Mouse (Mus musculus) neural tube, embryonic 12.5 days (tissue): ENCODE results near the gene Nr2e1. TPM values are rescaled to one million over a fixed set of nuclear protein-coding genes. Genes with fewer than 3 reads are reported as not detected.

Source experiments
- ATAC-seq: fragments of 200-750 bp; cut with Nextera tagmentation; 2 replicates; pipeline ENCODE4 v1.8.0; 2017; ENCODE audit warnings: low read depth, mild to moderate bottlenecking, moderate TSS enrichment, moderate library complexity; ENCODE audit not compliant: low FRiP score
- H3K27ac ChIP-seq: fragments of 300-500 bp; sonication (generic); 2 replicates; pipeline ENCODE4 v1.5.1; 2016
- H3K27me3 ChIP-seq: fragments of 300-500 bp; sonication (generic); replicated peaks from 2 replicates; pipeline ENCODE4 v1.6.1; 2016; ENCODE audit warnings: mild to moderate bottlenecking
- H3K36me3 ChIP-seq: fragments of 300-500 bp; sonication (generic); 2 replicates; pipeline ENCODE4 v1.6.1; 2016; ENCODE audit warnings: mild to moderate bottlenecking
- H3K4me1 ChIP-seq: fragments of 300-500 bp; sonication (generic); 2 replicates; pipeline ENCODE4 v1.6.1; 2016
- H3K4me2 ChIP-seq: fragments of 300-500 bp; sonication (generic); replicated peaks from 2 replicates; pipeline ENCODE4 v1.6.1; 2016; ENCODE audit warnings: mild to moderate bottlenecking
- H3K4me3 ChIP-seq: fragments of 300-500 bp; sonication (generic); 2 replicates; pipeline ENCODE4 v1.5.1; 2016
- H3K9ac ChIP-seq: fragments of 300-500 bp; sonication (generic); 2 replicates; pipeline ENCODE4 v1.6.1; 2016; ENCODE audit warnings: mild to moderate bottlenecking
- H3K9me3 ChIP-seq: fragments of 300-500 bp; sonication (generic); 2 replicates; pipeline ENCODE4 v1.6.1; 2016; ENCODE audit warnings: mild to moderate bottlenecking
- WGBS: fragments of 180-500 bp; shearing (Covaris S2); methylation state at CpG from one replicate; pipeline ENCODE4 v1.1.7; 2016; 5-methylcytosine and 5-hydroxymethylcytosine counted together
- polyA plus RNA-seq: library from polyadenylated mRNA; unstranded; fragments of >200 nt; fragmentation: Nextera tagmentation; extraction: Ambion mirVana; gene quantifications from 2 replicates; pipeline ENCODE4 v1.2.1, GENCODE M21; 2016

Nr2e1 gene
- not detected in 2 replicates for polyA plus RNA-seq

DNA sequence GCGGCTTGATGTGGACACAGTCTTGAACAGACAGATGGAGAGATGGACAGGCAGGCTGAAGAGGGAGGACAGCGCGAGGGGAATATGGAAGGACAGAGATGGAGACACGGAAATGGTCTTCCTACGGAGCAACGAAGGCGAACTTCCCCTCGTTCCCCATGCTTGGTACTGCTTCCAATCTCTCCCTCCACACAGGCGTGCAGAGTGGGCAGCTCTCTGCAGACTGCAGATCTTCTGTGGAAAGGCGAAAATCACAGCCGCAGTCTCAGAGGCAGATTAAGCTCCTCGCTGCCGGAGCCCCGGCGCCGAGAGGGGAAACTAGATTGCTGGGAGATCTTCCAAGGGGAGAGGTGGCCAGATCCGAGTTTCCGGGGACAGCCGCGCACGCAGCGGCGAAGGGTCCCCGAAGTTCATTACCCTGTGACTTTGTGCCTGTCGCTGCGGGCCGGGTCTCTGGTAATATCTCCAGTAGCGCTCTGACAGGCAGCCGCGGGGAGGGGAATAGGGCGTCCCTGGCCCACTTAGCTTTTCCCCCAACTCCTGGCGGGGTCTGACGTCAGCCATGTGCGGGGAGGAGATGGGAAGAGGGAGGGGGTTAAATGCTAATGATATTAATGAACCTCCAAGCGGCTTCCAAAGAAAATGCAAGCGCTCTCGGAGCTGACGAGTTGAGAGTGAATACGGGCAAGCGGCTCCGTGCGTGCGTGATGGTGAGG is at the start of gene Nr2e1, which contains the start of gene Ostm1:
TSS of gene Nr2e1 (minus strand) at position 476 of the 716 bp plus-strand sequence.
TSS of gene Ostm1 (plus strand) at position 666 of the 716 bp plus-strand sequence.
- no peak for ATAC-seq
- Histone ChIP-seq H3K4me1 (peaks cover 17% of the 10 kb centered on the region), H3K27ac (no peak within 1 kb of the TSS), H3K9me3 (no peaks in the 10 kb centered on the region), H3K9ac (no peak within 1 kb of the TSS), H3K4me3 (0 out of 2 replicates have a peak within 1 kb of the TSS, but pooled peaks have one; percentile 9), H3K4me2 (peak within 1 kb of the TSS; percentile 40), H3K27me3 (peaks cover 98% of the 10 kb centered on the region), H3K36me3 (no peaks in the 10 kb centered on the region)
- WGBS: under 1% methylated on average over 43 of the region's 43 CpGs

DNA sequence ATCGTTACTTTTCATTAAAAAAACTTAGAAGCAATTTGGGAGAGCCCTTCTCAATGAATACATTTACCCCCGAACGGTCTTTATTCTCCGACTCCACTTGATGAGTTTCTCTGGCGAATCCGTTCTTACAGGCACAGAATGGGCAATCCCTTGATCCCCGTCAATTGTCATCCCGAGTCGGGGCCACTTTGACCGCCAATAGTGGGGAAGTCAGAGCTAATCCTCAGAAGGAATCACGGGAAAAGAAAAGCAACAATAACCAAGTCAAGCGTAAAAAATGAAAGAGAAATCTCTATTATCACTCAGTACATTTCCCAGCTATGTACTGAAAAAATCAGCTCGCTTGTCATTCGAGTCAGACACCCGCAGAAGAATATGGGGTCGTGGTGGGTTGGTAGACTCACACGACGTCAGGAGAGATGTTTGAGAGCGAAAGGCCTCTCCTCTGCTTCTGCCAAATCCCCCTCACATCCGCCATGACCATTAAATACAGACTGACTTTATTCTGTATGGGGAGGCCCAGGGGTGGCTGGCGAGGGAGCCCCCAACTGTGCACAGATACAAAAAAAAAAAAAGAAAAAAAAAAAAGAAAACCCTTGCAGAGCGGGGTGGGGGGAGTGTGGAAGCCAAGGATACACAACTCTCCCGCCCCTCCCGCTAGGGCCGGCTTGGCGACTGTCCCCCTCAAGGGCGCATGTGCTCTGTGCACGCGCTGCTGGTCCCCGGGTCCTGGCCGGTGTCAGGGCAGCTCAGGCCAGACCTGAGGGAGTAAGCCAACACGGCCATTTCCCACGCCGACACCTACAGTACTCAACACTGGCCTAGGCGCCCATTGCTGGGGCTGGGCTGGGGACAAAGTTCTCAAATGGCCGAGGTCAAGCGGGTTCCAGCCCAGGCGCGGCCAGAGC is 49.3 kb upstream of the Nr2e1 start:
- no peak for ATAC-seq
- Histone ChIP-seq H3K4me1 (peaks cover 34% of the 10 kb centered on the region), H3K36me3 (no peaks in the 10 kb centered on the region), H3K27me3 (peaks cover 91% of the 10 kb centered on the region), H3K9me3 (no peaks in the 10 kb centered on the region), H3K27ac (no peak overlapping the region), H3K4me2 (peak overlapping the region; percentile 54), H3K4me3 (peak overlapping the region; percentile 23; the same call in 1 of the 2 replicates), H3K9ac (no peak overlapping the region)
- under 1% methylated on average over 39 of the region's 39 CpGs for WGBS

DNA sequence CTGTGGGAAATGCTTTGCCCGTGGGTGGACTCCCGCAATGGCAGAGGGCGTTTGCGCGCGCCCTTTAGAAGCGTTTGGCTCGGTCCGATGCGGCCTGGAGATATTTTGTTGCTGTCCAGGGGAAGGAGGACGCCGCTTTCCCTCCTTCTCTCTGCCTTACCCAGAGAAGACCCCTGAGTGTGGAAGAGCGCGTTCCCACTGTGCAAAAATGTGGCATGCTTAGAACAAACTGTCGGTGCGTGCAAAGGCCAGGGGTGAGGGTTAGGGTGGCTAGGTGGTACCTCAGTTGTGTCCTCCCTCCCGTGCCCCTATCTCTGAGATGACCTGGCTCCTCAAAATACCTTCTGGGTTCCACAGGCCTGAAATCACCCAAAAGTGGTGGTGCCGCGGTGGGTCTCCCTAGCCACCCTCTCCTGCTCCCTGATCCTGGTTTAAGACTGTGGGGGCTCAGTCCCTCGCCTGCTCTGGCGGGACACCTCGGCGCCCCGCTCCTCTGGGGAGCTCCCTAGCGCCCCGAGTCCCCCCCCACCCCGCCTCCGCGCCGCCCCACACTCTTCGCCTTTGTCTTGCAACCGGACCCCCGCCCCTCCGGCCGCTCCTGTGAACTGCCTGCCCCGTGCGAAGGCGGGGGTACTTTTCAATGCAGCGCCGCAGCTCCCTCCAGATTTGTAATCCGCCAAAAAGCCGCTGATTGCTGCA is 48.5 kb upstream of the Nr2e1 start:
- ATAC-seq: no peak
- peak overlapping the region; percentile 54 for H3K4me2 ChIP-seq
- H3K36me3 ChIP-seq: no peaks in the 10 kb centered on the region
- no peak overlapping the region for H3K9ac ChIP-seq
- 1% methylated on average over 42 of the region's 42 CpGs for WGBS
- no peaks in the 10 kb centered on the region for H3K9me3 ChIP-seq
- H3K4me3 ChIP-seq: peak overlapping the region; percentile 23
- peaks cover 92% of the 10 kb centered on the region for H3K27me3 ChIP-seq
- peaks cover 34% of the 10 kb centered on the region for H3K4me1 ChIP-seq
- no peak overlapping the region for H3K27ac ChIP-seq

- peak; percentile 58 for ATAC-seq
- 1% methylated on average over 19 of the region's 19 CpGs for WGBS
- H3K36me3 ChIP-seq: no peaks in the 10 kb centered on the region
- peaks cover 92% of the 10 kb centered on the region for H3K27me3 ChIP-seq
- H3K4me3 ChIP-seq: no peak overlapping the region
- peak overlapping the region; percentile 54 for H3K4me2 ChIP-seq
- H3K9ac ChIP-seq: no peak overlapping the region
- H3K4me1 ChIP-seq: peaks cover 28% of the 10 kb centered on the region
- H3K9me3 ChIP-seq: no peaks in the 10 kb centered on the region
- no peak overlapping the region for H3K27ac ChIP-seq
These were observed 47.3 kb upstream of the Nr2e1 start for GRCm38 (mm10) chr10:42630596-42631355.

DNA sequence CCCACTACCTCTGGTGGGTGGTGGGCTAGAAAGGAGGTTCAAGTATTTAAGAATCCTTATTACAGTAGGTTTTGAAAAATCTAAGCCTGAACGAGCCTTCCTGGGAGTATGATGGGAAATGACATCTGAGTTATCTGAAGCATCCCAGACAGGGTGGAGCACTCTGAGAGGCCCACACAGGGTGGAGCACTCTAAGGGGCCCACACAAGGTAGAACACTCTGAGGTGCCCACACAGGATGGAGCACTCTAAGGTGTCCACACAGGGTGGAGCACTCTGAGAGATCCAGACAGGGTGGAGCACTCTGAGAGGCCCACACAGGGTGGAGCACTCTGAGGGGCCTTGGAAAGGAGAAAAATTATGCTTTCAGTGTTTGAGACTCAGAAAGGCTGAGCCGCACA is 42.5 kb upstream of the Nr2e1 start:
- H3K4me2 ChIP-seq: no peak overlapping the region

DNA sequence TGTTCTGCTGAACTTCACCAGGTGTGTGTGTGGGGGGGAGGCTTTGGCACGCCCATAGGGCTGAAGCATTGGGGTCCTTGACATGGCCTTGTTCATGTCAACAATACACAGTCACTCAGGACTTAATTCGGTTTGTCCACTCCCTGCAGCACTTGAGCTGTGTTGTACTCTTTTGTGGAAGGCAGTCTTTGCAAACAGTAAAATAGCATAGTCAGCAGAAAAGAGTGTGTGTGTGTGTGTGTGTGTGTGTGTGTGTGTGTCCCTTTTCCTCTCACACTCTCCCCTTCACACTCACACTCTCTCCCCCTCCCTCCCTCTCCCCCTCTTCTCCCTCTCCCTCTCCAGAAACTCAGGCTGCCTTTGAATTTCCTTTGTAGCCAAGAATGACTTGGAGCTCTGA is 34.9 kb upstream of the Nr2e1 start:
- Histone ChIP-seq H3K9ac (no peak overlapping the region), H3K27ac (no peak overlapping the region), H3K4me3 (no peak overlapping the region), H3K27me3 (peaks cover 92% of the 10 kb centered on the region), H3K36me3 (no peaks in the 10 kb centered on the region), H3K4me1 (peaks cover 6% of the 10 kb centered on the region), H3K4me2 (no peak overlapping the region), H3K9me3 (no peaks in the 10 kb centered on the region)
- 27% methylated on average over 2 of the region's 2 CpGs for WGBS
- no peak for ATAC-seq

More for the DNA sequence above, 42.5 kb upstream of the Nr2e1 start:
- no peak for ATAC-seq
- Histone ChIP-seq H3K9ac (no peak overlapping the region), H3K27ac (no peak overlapping the region), H3K4me1 (peaks cover 4% of the 10 kb centered on the region; the same call in 1 of the 2 replicates), H3K36me3 (no peaks in the 10 kb centered on the region), H3K9me3 (no peaks in the 10 kb centered on the region), H3K27me3 (peaks cover 93% of the 10 kb centered on the region), H3K4me3 (no peak overlapping the region)
- 80% methylated on average over 2 of the region's 2 CpGs for WGBS

GRCm38 (mm10) chr10:42614766-42615165 is 31.3 kb upstream of the Nr2e1 start:
- Histone ChIP-seq H3K27ac (no peak overlapping the region), H3K4me2 (no peak overlapping the region), H3K27me3 (peaks cover 91% of the 10 kb centered on the region), H3K4me3 (no peak overlapping the region), H3K36me3 (no peaks in the 10 kb centered on the region), H3K9me3 (no peaks in the 10 kb centered on the region), H3K9ac (no peak overlapping the region), H3K4me1 (peaks cover 6% of the 10 kb centered on the region)
- no peak for ATAC-seq
- WGBS: 5% methylated on average over 9 of the region's 9 CpGs

DNA sequence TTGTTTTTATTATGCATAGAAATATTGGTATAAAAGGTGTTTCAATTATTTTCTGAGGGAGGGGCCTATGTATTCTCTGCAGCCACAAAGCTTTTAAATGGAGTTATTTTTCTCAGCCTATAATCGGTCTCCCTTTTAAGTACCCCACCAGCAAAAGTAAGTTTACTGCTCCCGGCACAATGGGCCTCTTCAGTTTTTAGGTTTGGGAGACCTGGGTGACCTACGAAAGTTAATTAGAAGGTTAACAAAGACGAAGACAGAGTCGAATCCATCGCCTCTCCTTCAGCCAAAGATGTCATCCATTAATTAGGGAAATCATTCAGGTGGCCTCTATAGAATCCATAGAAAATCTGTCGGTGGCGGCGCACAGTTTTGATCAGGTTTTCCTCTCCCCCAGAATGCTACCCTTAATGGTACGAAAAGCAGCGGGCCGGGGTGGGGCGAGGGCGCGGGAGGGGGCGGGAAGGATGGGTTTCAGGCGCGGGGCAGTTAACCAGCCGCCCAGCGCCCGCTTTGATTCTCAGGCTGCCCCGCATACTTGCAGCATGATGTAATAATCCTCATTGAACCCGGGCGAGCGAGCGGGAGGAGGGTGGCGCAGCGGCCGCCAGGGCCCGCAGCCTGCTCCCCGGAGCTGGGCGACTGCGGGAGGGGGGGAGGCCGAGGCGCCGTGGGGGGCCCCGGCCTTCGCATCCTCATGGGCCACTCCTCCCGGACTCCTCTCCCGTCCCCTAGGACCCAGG is 30.4 kb upstream of the Nr2e1 start:
- Histone ChIP-seq H3K4me3 (peak overlapping the region; percentile 27), H3K4me1 (peaks cover 6% of the 10 kb centered on the region), H3K9ac (no peak overlapping the region), H3K36me3 (no peaks in the 10 kb centered on the region), H3K4me2 (peak overlapping the region; percentile 64), H3K9me3 (no peaks in the 10 kb centered on the region), H3K27ac (no peak overlapping the region), H3K27me3 (peaks cover 86% of the 10 kb centered on the region)
- WGBS: under 1% methylated on average over 40 of the region's 40 CpGs
- ATAC-seq: peak; percentile 50; the same call in 1 of the 2 replicates

DNA sequence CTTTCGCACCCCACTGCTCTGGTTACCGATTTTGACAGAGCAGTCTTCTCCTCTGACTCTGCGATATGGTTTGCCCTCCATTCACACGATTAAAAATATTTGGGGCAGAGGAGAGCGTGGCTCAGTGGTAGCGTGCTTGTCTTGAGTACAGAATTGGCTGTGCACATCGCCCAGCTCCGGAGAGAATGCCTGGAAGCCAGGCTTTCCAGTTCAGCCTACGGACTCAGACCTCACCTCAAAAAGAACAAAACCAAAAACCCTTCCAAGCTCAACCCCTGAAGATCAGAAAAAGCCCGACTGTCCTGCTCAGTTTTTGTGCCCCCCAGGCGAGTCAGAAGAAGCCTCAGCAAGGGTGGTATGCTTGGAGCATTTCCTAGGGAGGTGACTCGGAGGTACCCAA is 29.6 kb upstream of the Nr2e1 start:
- WGBS: 5% methylated on average over 12 of the region's 12 CpGs
- H3K4me2 ChIP-seq: no peak overlapping the region

DNA sequence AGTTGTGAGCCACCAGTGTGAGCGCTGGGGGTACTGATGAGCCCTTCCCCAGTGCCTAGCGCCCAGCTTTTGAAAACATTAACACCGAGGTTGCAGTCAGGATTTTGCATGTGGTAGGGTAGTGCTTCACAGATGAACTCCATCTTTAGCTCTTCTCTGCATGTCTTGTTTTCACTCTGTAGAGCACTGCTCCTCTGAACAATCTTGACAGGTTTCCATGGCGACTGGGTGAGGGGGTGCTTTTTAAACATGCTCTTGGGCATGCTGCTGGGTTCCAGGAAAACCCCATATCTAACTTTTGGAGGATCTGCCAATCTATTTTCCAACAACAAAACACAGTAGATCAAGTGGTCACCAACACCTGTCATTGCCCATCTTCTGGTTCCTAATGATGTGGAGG is 23.3 kb upstream of the Nr2e1 start:
- no peak for ATAC-seq
- Histone ChIP-seq H3K27ac (no peak overlapping the region), H3K9ac (no peak overlapping the region), H3K4me2 (no peak overlapping the region), H3K36me3 (no peaks in the 10 kb centered on the region), H3K27me3 (peaks cover 47% of the 10 kb centered on the region), H3K4me1 (no peaks in the 10 kb centered on the region), H3K9me3 (peaks cover 11% of the 10 kb centered on the region; the same call in 1 of the 2 replicates), H3K4me3 (no peak overlapping the region)
- 72% methylated on average over 4 of the region's 4 CpGs for WGBS

More for the DNA sequence above, 29.6 kb upstream of the Nr2e1 start:
- Histone ChIP-seq H3K27ac (no peak overlapping the region), H3K9ac (no peak overlapping the region), H3K36me3 (no peaks in the 10 kb centered on the region), H3K4me3 (no peak overlapping the region), H3K27me3 (peaks cover 85% of the 10 kb centered on the region), H3K4me1 (peaks cover 6% of the 10 kb centered on the region), H3K9me3 (no peaks in the 10 kb centered on the region)
- no peak for ATAC-seq

GRCm38 (mm10) chr10:42604874-42605273 is 21.4 kb upstream of the Nr2e1 start:
- Histone ChIP-seq H3K27ac (no peak overlapping the region), H3K4me2 (no peak overlapping the region), H3K9me3 (peaks cover 11% of the 10 kb centered on the region; the same call in 1 of the 2 replicates), H3K36me3 (no peaks in the 10 kb centered on the region), H3K27me3 (peaks cover 36% of the 10 kb centered on the region), H3K4me3 (no peak overlapping the region), H3K9ac (no peak overlapping the region), H3K4me1 (no peaks in the 10 kb centered on the region)
- ATAC-seq: no peak
- WGBS: 63% methylated on average over 2 of the region's 2 CpGs
